Mouse (Mus musculus): Measurements from ENCODE around the gene Sardh. TPM values are rescaled to one million over a fixed set of nuclear protein-coding genes. Genes with fewer than 3 reads are reported as not detected.

Sardh gene
- total RNA-seq, 2 experiments from 2014 or later, result 9.1 to 11.7 TPM

Other genes starting within 250 kb of the Sardh start
- 10 to 100 TPM; 44.1 to 45.9 TPM for gene Cacfd1, start 238.4 kb downstream of the Sardh start, total RNA-seq (2021)
- 10 to 100 TPM; 30.5 to 31.1 TPM for gene Slc2a6, start 220.3 kb downstream of the Sardh start, total RNA-seq (2021)
- under 1 TPM; 0.32 to 0.60 TPM for gene Mymk, start 176.2 kb downstream of the Sardh start, total RNA-seq (2021)
- 10 to 100 TPM; 19.5 to 24.7 TPM for gene Adamtsl2, start 169.0 kb downstream of the Sardh start, total RNA-seq (2021)
- gene Fam163b, start 105.8 kb downstream of the Sardh start, total RNA-seq (2021), result 100 to 1,000 TPM; 104 to 113 TPM
- gene Dbh, start 83.1 kb downstream of the Sardh start, total RNA-seq (2021), result under 1 TPM; 0.62 to 0.89 TPM
- 10 to 100 TPM; 11.0 to 11.8 TPM for gene Vav2, start 178.7 kb upstream of the Sardh start, total RNA-seq (2021)
- 10 to 100 TPM; 29.6 to 33.2 TPM for gene Brd3os, start 194.0 kb upstream of the Sardh start, total RNA-seq (2021)

All from left cerebral cortex, postnatal 25 days (tissue).